Mouse (Mus musculus): ENCODE measurements around the gene Ceacam10.
"Not testable (repeated sequence)": the region's sequence is repeated elsewhere in the genome, so short reads cannot be mapped to it uniquely, and the experiment has no call there.

Ceacam10 gene

GRCm38 (mm10) chr7:24776918-24777317 is at the start of gene Ceacam10:
TSS of gene Ceacam10 (plus strand) at chr7:24777206.
- DNase-seq, result not testable (repeated sequence)

DNA sequence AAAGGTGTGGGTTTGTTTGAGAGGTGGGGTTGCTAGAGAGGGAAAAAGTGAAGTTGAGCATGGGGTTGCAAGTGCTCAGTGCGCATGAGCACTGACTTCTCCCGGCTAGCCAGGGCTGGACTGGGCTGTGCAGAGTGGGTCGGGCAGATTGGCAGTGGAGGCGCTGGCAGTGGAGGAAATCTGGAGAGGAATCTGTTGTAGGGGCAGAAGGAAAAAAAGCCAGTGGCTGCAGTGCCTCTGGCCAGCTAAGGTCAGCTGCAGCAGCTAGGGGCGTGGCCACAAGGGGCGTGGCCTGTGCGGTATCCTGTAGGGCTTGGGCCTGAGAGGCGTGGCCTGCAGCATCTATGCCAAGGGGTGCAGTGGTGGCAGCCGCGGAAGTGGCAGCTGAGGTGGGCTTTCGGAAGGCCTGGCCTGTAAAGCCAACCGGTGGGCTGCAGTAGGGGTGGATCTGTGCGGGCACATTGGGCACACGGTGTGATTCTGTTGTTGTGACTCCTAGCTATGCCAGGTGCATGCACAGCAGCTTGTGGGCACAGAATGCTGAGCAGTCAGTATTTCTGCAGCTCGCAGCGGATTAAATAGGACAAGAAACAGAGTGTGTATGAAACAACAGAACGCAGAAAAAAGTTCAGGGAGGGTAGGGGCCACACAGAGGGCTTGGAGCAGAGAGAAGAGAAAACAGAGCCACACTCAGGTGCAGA is 40.9 kb upstream of the Ceacam10 start:
- no peak for DNase-seq

GRCm38 (mm10) chr7:24750695-24751094 is 26.3 kb upstream of the Ceacam10 start:
- no peak for DNase-seq

DNA sequence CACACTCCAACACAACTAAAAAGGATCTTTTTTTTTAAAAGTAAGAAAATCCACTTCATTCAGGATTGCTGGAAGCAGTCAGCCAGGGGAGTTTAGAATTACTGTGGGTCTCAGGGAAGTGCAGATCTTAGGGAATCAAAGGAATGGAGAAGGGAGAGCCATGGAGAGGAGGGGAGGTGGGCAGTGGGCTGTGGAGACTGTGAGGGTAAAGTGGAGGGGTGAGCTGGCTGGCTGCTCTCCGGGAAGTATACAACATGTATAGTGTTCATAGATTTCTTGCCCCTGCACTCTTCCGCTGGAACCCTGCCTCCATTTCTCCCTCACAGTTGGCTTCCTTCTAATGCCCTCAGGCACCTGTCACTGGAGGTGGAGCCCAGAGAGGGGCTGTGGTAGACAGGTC is 25.4 kb upstream of the Ceacam10 start:
- DNase-seq, result no peak

- DNase-seq, result no peak
Observed at GRCm38 (mm10) chr7:24753476-24753875, 23.5 kb upstream of the Ceacam10 start.

GRCm38 (mm10) chr7:24758520-24758919 is 18.5 kb upstream of the Ceacam10 start:
- no peak for DNase-seq

DNA sequence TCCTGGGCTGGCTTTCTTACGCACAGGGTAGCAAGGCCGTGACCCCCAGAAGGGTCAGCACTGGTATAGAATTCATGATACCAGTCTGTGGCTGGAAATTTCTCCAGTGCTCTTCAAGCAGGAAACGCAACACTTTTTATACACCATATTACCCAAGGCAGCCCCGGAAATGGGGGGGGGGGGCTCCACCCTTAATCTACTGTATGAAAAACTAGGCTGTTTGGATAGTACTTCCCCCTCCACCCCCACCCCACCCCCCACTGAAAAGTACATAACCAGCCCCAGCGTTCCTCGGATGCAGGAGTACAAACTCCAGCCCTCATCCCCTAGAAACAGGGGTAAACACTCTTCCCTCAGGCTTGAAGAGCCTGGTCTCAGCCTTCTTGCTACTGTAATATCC is 16.8 kb upstream of the Ceacam10 start, which contains the start of gene Cd177:
Cd177 (minus strand) TSS at position 101 of the 400 bp plus-strand sequence.
- DNase-seq, result no peak

DNA sequence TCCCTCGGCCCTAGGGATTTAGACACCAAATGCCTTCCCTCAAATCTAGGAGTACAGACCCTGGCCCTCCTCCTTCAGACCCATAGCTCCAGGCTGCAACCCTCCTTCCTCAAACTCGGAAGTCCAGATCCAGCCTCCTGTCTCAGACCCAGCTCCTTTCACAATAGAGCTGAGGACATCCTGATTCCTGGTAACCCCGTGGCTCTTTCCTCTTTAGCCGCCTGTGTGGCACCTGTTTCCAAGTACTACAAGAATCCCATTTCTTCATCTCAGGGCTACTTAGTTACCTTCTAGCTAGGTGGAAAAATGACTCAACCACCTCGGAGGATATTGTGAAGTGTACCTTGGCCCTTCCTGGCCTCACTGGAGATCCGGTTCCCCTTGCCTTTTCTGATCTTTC is 15.8 kb upstream of the Ceacam10 start:
- no peak for DNase-seq

DNA sequence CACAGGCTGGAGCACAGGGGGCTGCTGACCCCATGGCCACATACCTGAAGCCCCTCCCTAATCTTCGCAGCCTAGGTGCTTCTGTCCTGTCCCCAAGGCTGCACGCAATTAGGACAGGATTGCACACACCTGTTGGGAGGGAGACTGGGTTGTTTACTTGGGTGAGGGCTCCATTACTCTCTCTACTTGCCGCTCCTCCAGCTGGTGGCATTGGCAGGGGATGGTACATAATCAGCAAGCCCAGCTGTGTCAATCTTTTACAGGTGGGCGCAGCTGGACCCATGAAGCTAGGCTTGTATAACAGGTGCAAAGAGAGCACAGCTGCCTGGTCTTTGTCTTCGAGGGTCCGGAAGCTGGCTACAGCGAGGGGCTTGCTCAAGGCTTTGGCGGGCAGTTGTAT is 14.4 kb upstream of the Ceacam10 start:
- no peak for DNase-seq

DNA sequence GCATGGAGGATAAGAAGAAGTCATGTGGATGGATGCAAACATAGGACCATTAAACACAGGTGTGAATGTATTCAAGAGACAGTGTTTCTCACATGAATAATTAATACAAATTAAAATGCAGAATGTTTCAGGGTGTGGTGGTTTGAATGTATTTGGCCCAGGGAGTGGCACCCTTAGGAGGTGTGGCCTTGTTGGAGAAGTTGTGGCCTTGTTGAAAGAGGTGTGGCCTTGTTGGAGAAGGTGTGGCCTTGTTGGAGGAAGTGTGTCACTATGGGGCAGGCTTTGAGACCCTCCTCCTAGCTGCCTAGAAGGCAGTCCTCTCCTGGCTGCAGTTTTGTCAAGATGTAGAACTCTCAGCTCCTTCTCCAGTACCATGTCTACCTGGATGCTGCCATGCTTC is 5.6 kb upstream of the Ceacam10 start:
- no peak for DNase-seq

DNA sequence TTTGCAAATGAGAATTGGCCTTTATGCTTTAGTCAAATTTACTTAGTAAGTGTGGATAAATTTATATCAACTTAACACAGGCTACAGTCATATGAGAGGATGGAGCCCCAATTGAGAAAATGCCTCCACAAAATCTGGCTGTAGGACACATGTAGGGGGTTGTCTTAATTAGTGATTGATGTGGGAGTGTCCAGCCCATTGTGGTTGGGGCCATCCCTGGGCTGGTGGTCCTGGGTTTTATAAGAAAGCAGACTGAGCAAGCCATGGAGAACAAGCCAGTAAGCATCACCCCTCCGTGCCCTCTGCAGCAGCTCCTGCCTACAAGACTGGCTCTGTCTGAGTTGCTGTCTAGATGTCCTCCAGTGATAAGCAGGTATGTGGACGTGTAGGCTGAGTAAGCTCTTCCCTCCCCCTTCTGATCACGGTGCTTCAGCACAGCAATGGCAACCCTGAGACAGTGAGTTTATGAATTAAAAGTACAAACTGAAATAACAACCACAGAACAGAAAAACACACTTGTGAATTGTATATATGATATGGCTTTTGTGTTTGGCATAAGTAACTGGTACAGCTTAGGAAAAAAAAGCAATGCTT is 3.0 kb upstream of the Ceacam10 start:
- no peak for DNase-seq

GRCm38 (mm10) chr7:24776145-24776544 is 861 bp upstream of the Ceacam10 start:
- DNase-seq, result no peak

DNA sequence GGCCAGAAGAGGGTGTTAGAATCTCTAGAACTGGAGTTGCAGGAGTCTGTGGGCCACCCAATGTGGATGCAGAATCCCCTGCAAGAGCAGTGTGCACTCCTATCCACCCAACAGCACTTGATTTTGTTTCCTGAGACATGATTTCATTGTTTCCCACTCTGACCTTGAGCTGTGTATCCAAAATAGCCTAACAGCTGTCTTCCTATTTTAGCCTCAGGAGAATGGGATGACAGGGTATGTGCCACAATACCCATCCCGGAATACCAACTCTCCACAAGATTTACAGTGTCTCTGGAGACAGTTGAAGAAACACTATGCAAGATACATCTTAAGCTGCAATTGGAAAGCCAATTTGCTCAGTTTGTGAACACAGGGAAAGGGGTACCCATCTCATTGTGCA is 20.9 kb downstream of the Ceacam10 start:
- no peak for DNase-seq

- no peak for DNase-seq
Observed at GRCm38 (mm10) chr7:24802149-24802767, 25.3 kb downstream of the Ceacam10 start.

DNA sequence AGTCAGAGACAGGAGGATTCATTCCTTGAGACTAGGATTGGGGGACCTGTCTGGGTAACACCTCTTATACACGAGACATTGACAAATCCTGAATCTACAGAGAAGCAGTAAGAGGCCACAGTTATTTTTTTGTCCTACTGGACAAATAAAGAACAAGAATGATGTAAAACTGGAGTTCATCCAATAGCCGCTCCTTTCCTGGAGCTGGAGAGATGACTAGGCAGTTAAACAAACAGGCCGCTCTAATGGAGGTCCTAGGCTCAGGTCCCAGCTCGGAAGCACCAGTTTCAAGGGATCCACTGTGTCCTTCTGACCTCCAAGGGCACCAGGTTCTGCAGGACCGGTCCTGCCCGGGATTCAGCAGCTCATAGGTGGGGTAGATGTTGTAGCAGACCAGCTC is 27.8 kb downstream of the Ceacam10 start:
- no peak for DNase-seq

DNA sequence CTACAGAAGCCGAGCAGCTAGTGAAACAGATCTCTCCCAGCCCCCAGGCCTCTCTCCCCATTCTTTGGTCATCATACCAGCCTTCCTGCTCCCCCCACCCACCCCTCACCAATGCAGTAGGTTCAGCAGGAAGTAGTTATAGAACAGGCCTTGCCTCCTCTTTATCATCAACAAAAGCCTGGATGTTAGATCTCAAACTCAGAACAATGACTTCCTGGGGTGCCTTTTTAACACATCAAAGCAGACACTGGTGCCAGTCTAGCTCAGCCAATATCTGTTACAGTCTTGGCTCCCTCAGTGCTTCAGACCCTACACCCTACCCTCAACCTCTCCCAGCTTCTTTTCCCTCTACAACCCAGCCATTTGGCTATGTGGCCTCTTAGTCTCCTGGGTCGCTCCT is 32.0 kb downstream of the Ceacam10 start:
- no peak for DNase-seq

DNA sequence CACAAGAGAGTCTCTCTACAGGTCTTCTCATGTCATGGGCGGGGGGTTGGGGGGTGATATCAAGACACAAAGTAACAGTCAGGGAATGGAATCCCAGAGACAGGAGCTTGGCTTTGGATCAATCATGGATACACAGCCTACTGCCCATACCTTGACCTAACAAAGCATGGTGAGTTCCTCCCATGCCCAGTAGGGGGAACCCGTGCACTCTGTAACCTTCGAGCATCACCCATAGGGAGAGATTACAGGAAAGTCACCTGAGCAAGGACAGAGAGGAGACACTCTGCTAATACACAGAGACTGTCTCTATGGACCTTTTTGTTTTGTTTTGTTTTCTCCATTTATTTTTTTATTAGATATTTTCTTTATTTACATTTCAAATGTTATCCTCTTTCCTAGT is 40.5 kb downstream of the Ceacam10 start:
- DNase-seq, result peak; percentile 53

GRCm38 (mm10) chr7:24824452-24824851 is 47.4 kb downstream of the Ceacam10 start:
- no peak for DNase-seq

GRCm38 (mm10) chr7:24827181-24827580 is 50.2 kb downstream of the Ceacam10 start:
- no peak for DNase-seq
